8 mouse cellular contexts compared by ENCODE assay signal in the genomic region with DNA sequence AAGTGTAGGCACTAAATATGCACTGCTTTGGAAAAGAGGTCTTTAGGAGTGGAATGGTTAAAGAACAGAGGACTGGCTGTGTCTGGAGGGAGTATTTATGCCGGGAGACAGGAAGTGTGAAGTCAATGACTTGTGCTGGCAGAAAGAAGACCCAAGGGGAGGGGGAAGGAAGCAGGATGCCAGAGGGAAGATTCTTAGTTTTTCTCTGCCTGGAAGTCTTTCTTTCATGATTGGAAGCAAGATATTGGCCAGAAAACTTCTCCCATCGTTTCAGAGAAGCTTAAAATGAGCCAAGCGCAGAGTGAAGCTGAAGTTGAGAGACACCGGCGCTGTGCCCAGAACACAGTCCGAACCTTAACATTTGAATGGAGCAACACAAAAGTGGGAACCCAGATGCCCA. TPM values are rescaled to one million over a fixed set of nuclear protein-coding genes. Genes with fewer than 3 reads are reported as not detected.
DNase-seq lines count a peak whose midpoint lies in the region; ATAC-seq and TF ChIP-seq lines count a peak whose summit lies in the region.

No protein-coding gene starts in this region.

- H3K4me2 ChIP-seq in liver, embryonic 11.5 days, result no peak overlapping the region
- H3K4me2 ChIP-seq in heart, embryonic 14.5 days (ENCODE audit: low read length), result peak overlapping the region; percentile 4; the same call in 1 of the 2 replicates
- H3K4me2 ChIP-seq in lung, embryonic 14.5 days, result peak overlapping the region; percentile 29

- DNase-seq in cerebellum, adult 2 months, result peak in 1 of 2 experiments; percentile 29
- DNase-seq in cerebellum, postnatal 36 days, result no peak
- peak; percentile 41 for DNase-seq in liver, adult 2 months (ENCODE audit: extremely low read depth, low read depth, low spot score)
- DNase-seq in liver, embryonic 11.5 days (ENCODE audit: low spot score), result no peak
- DNase-seq in lung, embryonic 14.5 days, result peak; percentile 72
- DNase-seq in thymus, postnatal 10 days (ENCODE audit: low spot score in 2 of 2), result no peak
- no peak for DNase-seq in spleen, postnatal 4 days (ENCODE audit: low spot score in 2 of 2)

- no peak overlapping the region for H3K9ac ChIP-seq in liver, adult 2 months (ENCODE audit: low read depth, low read length)
- H3K9ac ChIP-seq in liver, embryonic 11.5 days (ENCODE audit: low read depth, low read length), result no peak overlapping the region
- H3K9ac ChIP-seq in heart, embryonic 14.5 days (ENCODE audit: low read length), result no peak overlapping the region
- no peak overlapping the region for H3K9ac ChIP-seq in lung, embryonic 14.5 days

- H3K79me2 ChIP-seq in liver, adult 2 months (ENCODE audit: control insufficient read depth, insufficient read depth, low read length), result no peaks in the 10 kb centered on the region

- H3K9me3 ChIP-seq in liver, embryonic 11.5 days (ENCODE audit: control insufficient read depth, low read length), result no peaks in the 10 kb centered on the region
- no peaks in the 10 kb centered on the region for H3K9me3 ChIP-seq in heart, embryonic 14.5 days (ENCODE audit: control insufficient read depth, low read length)
- H3K9me3 ChIP-seq in lung, embryonic 14.5 days (ENCODE audit: low read depth, low read length), result no peaks in the 10 kb centered on the region

- H3K4me3 ChIP-seq in cerebellum, adult 2 months (replicated peaks; ENCODE audit: insufficient read depth, low read depth, low read length), result no peak overlapping the region
- H3K4me3 ChIP-seq in liver, adult 2 months (ENCODE audit: insufficient read depth, low read depth, low read length), result peak overlapping the region; percentile 24; the same call in 1 of the 2 replicates
- H3K4me3 ChIP-seq in liver, embryonic 11.5 days (ENCODE audit: low read depth, low read length), result no peak overlapping the region
- H3K4me3 ChIP-seq in heart, embryonic 14.5 days (ENCODE audit: control insufficient read depth in 1 of 2, insufficient read depth in 1 of 2, low read depth in 1 of 2, low read length in 2 of 2), result no peak overlapping the region
- no peak overlapping the region for H3K4me3 ChIP-seq in lung, embryonic 14.5 days (ENCODE audit: low read depth, low read length)

- H3K27me3 ChIP-seq in cerebellum, adult 2 months (ENCODE audit: control insufficient read depth, insufficient read depth, low read length), result no peaks in the 10 kb centered on the region; the same call in 1 of the 2 replicates
- no peaks in the 10 kb centered on the region for H3K27me3 ChIP-seq in liver, adult 2 months (ENCODE audit: control insufficient read depth, insufficient read depth, low read length)
- H3K27me3 ChIP-seq in liver, embryonic 11.5 days (replicated peaks; ENCODE audit: control insufficient read depth, insufficient read depth, low read length), result no peaks in the 10 kb centered on the region
- no peaks in the 10 kb centered on the region for H3K27me3 ChIP-seq in heart, embryonic 14.5 days (ENCODE audit: control insufficient read depth, insufficient read depth, low read length)
- H3K27me3 ChIP-seq in lung, embryonic 14.5 days (ENCODE audit: insufficient read depth, low read length), result no peaks in the 10 kb centered on the region

- H3K27ac ChIP-seq in cerebellum, adult 2 months (ENCODE audit: insufficient read depth, low read length), result peak overlapping the region; percentile 39; the same call in 1 of the 2 replicates
- peak overlapping the region; percentile 32; the same call in 1 of the 2 replicates for H3K27ac ChIP-seq in liver, adult 2 months (replicated peaks; ENCODE audit: insufficient read depth, low read depth, low read length)
- no peak overlapping the region for H3K27ac ChIP-seq in liver, embryonic 11.5 days (ENCODE audit: low read depth, low read length)
- H3K27ac ChIP-seq in heart, embryonic 14.5 days (replicated peaks in 1 of 2; ENCODE audit: control insufficient read depth in 1 of 2, insufficient read depth in 1 of 2, low read depth in 2 of 2, low read length in 2 of 2), result peak overlapping the region; percentile 61 to 77
- H3K27ac ChIP-seq in lung, embryonic 14.5 days (ENCODE audit: low read depth), result peak overlapping the region; percentile 37; the same call in 1 of the 2 replicates

- 48% methylated on average over 6 of the region's 6 CpGs for WGBS in cerebellum, adult 2 months
- WGBS in liver, adult 2 months, result 63% methylated on average over 6 of the region's 6 CpGs
- WGBS in liver, embryonic 11.5 days, result 70% methylated on average over 6 of the region's 6 CpGs
- WGBS in heart, embryonic 14.5 days, result 67% methylated on average over 6 of the region's 6 CpGs
- 60% methylated on average over 6 of the region's 6 CpGs for WGBS in lung, embryonic 14.5 days

- ATAC-seq in liver, embryonic 11.5 days (replicated peaks; ENCODE audit: low FRiP score), result no peak
- no peak for ATAC-seq in heart, embryonic 14.5 days (ENCODE audit: insufficient number of reproducible peaks, insufficient read depth, low FRiP score, low read depth)
- peak; percentile 82; the same call in 1 of the 2 replicates for ATAC-seq in lung, embryonic 14.5 days (ENCODE audit: insufficient read depth)

- no peaks in the 10 kb centered on the region for H3K36me3 ChIP-seq in liver, adult 2 months (ENCODE audit: control insufficient read depth, insufficient read depth, low read length)
- no peaks in the 10 kb centered on the region for H3K36me3 ChIP-seq in liver, embryonic 11.5 days (ENCODE audit: control insufficient read depth, insufficient read depth, low read length)
- no peaks in the 10 kb centered on the region for H3K36me3 ChIP-seq in heart, embryonic 14.5 days (ENCODE audit: control insufficient read depth, insufficient read depth, low read length)
- H3K36me3 ChIP-seq in lung, embryonic 14.5 days (ENCODE audit: insufficient read depth), result no peaks in the 10 kb centered on the region

- no peak for TF ChIP-seq POLR2A in cerebellum, adult 2 months (IDR thresholded peaks at IDR 0.05; ENCODE audit: borderline replicate concordance, insufficient read depth, low read length)
- no peak for TF ChIP-seq POLR2A in liver, adult 2 months (IDR thresholded peaks at IDR 0.05; ENCODE audit: extremely low read depth, insufficient read depth, low read length)

- no peak for TF ChIP-seq CTCF in cerebellum, adult 2 months (IDR thresholded peaks at IDR 0.05; ENCODE audit: borderline replicate concordance, insufficient read depth, low read depth, low read length)
- no peak for TF ChIP-seq CTCF in liver, adult 2 months (IDR thresholded peaks at IDR 0.05; ENCODE audit: low read depth, low read length)
- no peak for TF ChIP-seq CTCF in lung, embryonic 14.5 days (IDR thresholded peaks at IDR 0.05; ENCODE audit: low read depth)

- H3K4me1 ChIP-seq in cerebellum, adult 2 months (ENCODE audit: control insufficient read depth, insufficient read depth, low read length), result no peaks in the 10 kb centered on the region
- no peaks in the 10 kb centered on the region for H3K4me1 ChIP-seq in liver, adult 2 months (ENCODE audit: control insufficient read depth, insufficient read depth, low read length)
- H3K4me1 ChIP-seq in liver, embryonic 11.5 days (replicated peaks; ENCODE audit: control insufficient read depth, insufficient read depth, low read length), result no peaks in the 10 kb centered on the region
- peaks cover 2 to 7% of the 10 kb centered on the region in 2 experiments for H3K4me1 ChIP-seq in heart, embryonic 14.5 days (ENCODE audit: control insufficient read depth in 2 of 2, insufficient read depth in 2 of 2, low read length in 2 of 2)
- 0 out of 2 replicates have a peak, but pooled peaks cover 4% of the 10 kb centered on the region for H3K4me1 ChIP-seq in lung, embryonic 14.5 days (ENCODE audit: insufficient read depth)

RNA-seq across cellular contexts. Expression of gene Actl6a, which starts 36.9 kb away (rescaled TPM):
- 23.5 and 24.2 TPM in 2 replicates for polyA plus RNA-seq in cerebellum, adult 2 months (2012; rRNA removed)
- total RNA-seq in liver, adult 2 months (2014; rRNA removed), result 16.3 and 17.1 TPM in 2 replicates
- polyA plus RNA-seq in liver, adult 2 months (2012; rRNA removed), result 8.9 and 10.6 TPM in 2 replicates
- polyA plus RNA-seq in liver, embryonic 11.5 days (2014; fragmentation: Nextera tagmentation; extraction: Ambion mirVana), result 195 and 196 TPM in 2 replicates
- 83.9 and 89.5 TPM in 2 replicates for polyA plus RNA-seq in heart, embryonic 14.5 days (2014; fragmentation: Nextera tagmentation; extraction: Ambion mirVana)
- polyA plus RNA-seq in lung, embryonic 14.5 days (2014; fragmentation: Nextera tagmentation; extraction: Ambion mirVana), result 196 and 199 TPM in 2 replicates

RNA-seq across cellular contexts. Expression of gene Gnb4, which starts 52.8 kb away (rescaled TPM):
- polyA plus RNA-seq in cerebellum, adult 2 months (2012; rRNA removed), result 34.4 and 38.0 TPM in 2 replicates
- total RNA-seq in liver, adult 2 months (2014; rRNA removed), result 1.9 TPM in 2 replicates
- polyA plus RNA-seq in liver, adult 2 months (2012; rRNA removed), result 2.2 and 2.3 TPM in 2 replicates
- 24.9 and 27.2 TPM in 2 replicates for polyA plus RNA-seq in liver, embryonic 11.5 days (2014; fragmentation: Nextera tagmentation; extraction: Ambion mirVana)
- polyA plus RNA-seq in heart, embryonic 14.5 days (2014; fragmentation: Nextera tagmentation; extraction: Ambion mirVana), result 56.9 and 61.8 TPM in 2 replicates
- polyA plus RNA-seq in lung, embryonic 14.5 days (2014; fragmentation: Nextera tagmentation; extraction: Ambion mirVana), result 71.0 and 71.4 TPM in 2 replicates

Comparison
In these comparisons a context has a peak if more than half of its experiments do, and no peak if none do; other contexts are left out.
1. DNase-seq: peak in liver, adult 2 months (single experiment) and lung, embryonic 14.5 days (single experiment); none in cerebellum, postnatal 36 days (0 of 2), liver, embryonic 11.5 days (single experiment), thymus, postnatal 10 days (0 of 2) and spleen, postnatal 4 days (0 of 2).